Mouse (Mus musculus): Measurements from ENCODE around the gene Hist1h2ai. TPM values are rescaled to one million over a fixed set of nuclear protein-coding genes. Genes with fewer than 3 reads are reported as not detected.

Hist1h2ai gene
- total and polyA plus RNA-seq, 3 experiments, result 8.2 to 1,435 TPM; not detected in 1

Other genes starting within 250 kb of the Hist1h2ai start
Only the 30 nearest of the 32 such genes appear.
- gene Gm10065, start 237.0 kb upstream of the Hist1h2ai start, total RNA-seq (2012; rRNA removed), result not detected in 2 replicates
- not detected for gene Gm10065, start 237.0 kb upstream of the Hist1h2ai start, polyA plus RNA-seq (2012; ENCODE audit: insufficient read depth in 1 of 2, insufficient read length in 2 of 2, low read depth in 1 of 2, low replicate concordance in 2 of 2, missing spikeins in 1 of 2)
- 0.50 TPM in 1 of 2 replicates, not detected in the other for gene AK157302, start 221.2 kb upstream of the Hist1h2ai start, total RNA-seq (2012; rRNA removed)
- gene AK157302, start 221.2 kb upstream of the Hist1h2ai start, polyA plus RNA-seq (2012; ENCODE audit: insufficient read depth in 1 of 2, insufficient read length in 2 of 2, low read depth in 1 of 2, low replicate concordance in 2 of 2, missing spikeins in 1 of 2), result under 1 TPM in 1 of 2 experiments, not detected in 1; 0.10 TPM
- gene Gm11273, start 215.0 kb upstream of the Hist1h2ai start, total RNA-seq (2012; rRNA removed), result 16.4 and 32.5 TPM in 2 replicates
- 100 to 1,000 TPM in 1 of 2 experiments, not detected in 1; 306 TPM for gene Gm11273, start 215.0 kb upstream of the Hist1h2ai start, polyA plus RNA-seq (2012; ENCODE audit: insufficient read depth in 1 of 2, insufficient read length in 2 of 2, low read depth in 1 of 2, low replicate concordance in 2 of 2, missing spikeins in 1 of 2)
- gene Zkscan8, start 185.3 kb upstream of the Hist1h2ai start, total RNA-seq (2012; rRNA removed), result 3.2 and 3.9 TPM in 2 replicates
- gene Zkscan8, start 185.3 kb upstream of the Hist1h2ai start, polyA plus RNA-seq (2012; ENCODE audit: insufficient read depth in 1 of 2, insufficient read length in 2 of 2, low read depth in 1 of 2, low replicate concordance in 2 of 2, missing spikeins in 1 of 2), result 1 to 10 TPM in 1 of 2 experiments, not detected in 1; 3.4 TPM
- gene Olfr1366, start 173.6 kb upstream of the Hist1h2ai start, total RNA-seq (2012; rRNA removed), result not detected in 2 replicates
- gene Olfr1366, start 173.6 kb upstream of the Hist1h2ai start, polyA plus RNA-seq (2012; ENCODE audit: insufficient read depth in 1 of 2, insufficient read length in 2 of 2, low read depth in 1 of 2, low replicate concordance in 2 of 2, missing spikeins in 1 of 2), result under 1 TPM in 1 of 2 experiments, not detected in 1; 0.04 TPM
- gene Olfr1535, start 156.5 kb upstream of the Hist1h2ai start, total RNA-seq (2012; rRNA removed), result not detected in 2 replicates
- not detected for gene Olfr1535, start 156.5 kb upstream of the Hist1h2ai start, polyA plus RNA-seq (2012; ENCODE audit: insufficient read depth in 1 of 2, insufficient read length in 2 of 2, low read depth in 1 of 2, low replicate concordance in 2 of 2, missing spikeins in 1 of 2)
- gene Olfr1364, start 134.7 kb upstream of the Hist1h2ai start, total RNA-seq (2012; rRNA removed), result not detected in 2 replicates
- gene Olfr1364, start 134.7 kb upstream of the Hist1h2ai start, polyA plus RNA-seq (2012; ENCODE audit: insufficient read depth in 1 of 2, insufficient read length in 2 of 2, low read depth in 1 of 2, low replicate concordance in 2 of 2, missing spikeins in 1 of 2), result not detected
- gene Olfr1362, start 102.4 kb upstream of the Hist1h2ai start, total RNA-seq (2012; rRNA removed), result not detected in 2 replicates
- gene Olfr1362, start 102.4 kb upstream of the Hist1h2ai start, polyA plus RNA-seq (2012; ENCODE audit: insufficient read depth in 1 of 2, insufficient read length in 2 of 2, low read depth in 1 of 2, low replicate concordance in 2 of 2, missing spikeins in 1 of 2), result not detected
- gene Olfr11, start 73.9 kb upstream of the Hist1h2ai start, total RNA-seq (2012; rRNA removed), result 0.10 and 0.12 TPM in 2 replicates
- under 1 TPM in 1 of 2 experiments, not detected in 1; 0.19 TPM for gene Olfr11, start 73.9 kb upstream of the Hist1h2ai start, polyA plus RNA-seq (2012; ENCODE audit: insufficient read depth in 1 of 2, insufficient read length in 2 of 2, low read depth in 1 of 2, low replicate concordance in 2 of 2, missing spikeins in 1 of 2)
- not detected in 2 replicates for gene Olfr1361, start 53.0 kb upstream of the Hist1h2ai start, total RNA-seq (2012; rRNA removed)
- not detected for gene Olfr1361, start 53.0 kb upstream of the Hist1h2ai start, polyA plus RNA-seq (2012; ENCODE audit: insufficient read depth in 1 of 2, insufficient read length in 2 of 2, low read depth in 1 of 2, low replicate concordance in 2 of 2, missing spikeins in 1 of 2)
- gene Olfr1360, start 39.0 kb upstream of the Hist1h2ai start, total RNA-seq (2012; rRNA removed), result not detected in 2 replicates
- gene Olfr1360, start 39.0 kb upstream of the Hist1h2ai start, polyA plus RNA-seq (2012; ENCODE audit: insufficient read depth in 1 of 2, insufficient read length in 2 of 2, low read depth in 1 of 2, low replicate concordance in 2 of 2, missing spikeins in 1 of 2), result not detected
- gene Olfr1359, start 18.3 kb upstream of the Hist1h2ai start, total RNA-seq (2012; rRNA removed), result not detected in 2 replicates
- gene Olfr1359, start 18.3 kb upstream of the Hist1h2ai start, polyA plus RNA-seq (2012; ENCODE audit: insufficient read depth in 1 of 2, insufficient read length in 2 of 2, low read depth in 1 of 2, low replicate concordance in 2 of 2, missing spikeins in 1 of 2), result not detected
- 2,215 and 3,073 TPM in 2 replicates for gene Hist1h2bl, start 279 bp upstream of the Hist1h2ai start, total RNA-seq (2012; rRNA removed)
- 1 to 10 TPM in 1 of 2 experiments, not detected in 1; 6.7 TPM for gene Hist1h2bl, start 279 bp upstream of the Hist1h2ai start, polyA plus RNA-seq (2012; ENCODE audit: insufficient read depth in 1 of 2, insufficient read length in 2 of 2, low read depth in 1 of 2, low replicate concordance in 2 of 2, missing spikeins in 1 of 2)
- gene Hist1h3h, start 1.2 kb downstream of the Hist1h2ai start, total RNA-seq (2012; rRNA removed), result 3,336 and 3,710 TPM in 2 replicates
- gene Hist1h3h, start 1.2 kb downstream of the Hist1h2ai start, polyA plus RNA-seq (2012; ENCODE audit: insufficient read depth in 1 of 2, insufficient read length in 2 of 2, low read depth in 1 of 2, low replicate concordance in 2 of 2, missing spikeins in 1 of 2), result 10 to 100 TPM in 1 of 2 experiments, not detected in 1; 18.4 TPM
- gene Hist1h2bm, start 5.6 kb downstream of the Hist1h2ai start, total RNA-seq (2012; rRNA removed), result 1,196 and 2,041 TPM in 2 replicates
- gene Hist1h2bm, start 5.6 kb downstream of the Hist1h2ai start, polyA plus RNA-seq (2012; ENCODE audit: insufficient read depth in 1 of 2, insufficient read length in 2 of 2, low read depth in 1 of 2, low replicate concordance in 2 of 2, missing spikeins in 1 of 2), result 1 to 10 TPM in 1 of 2 experiments, not detected in 1; 1.7 TPM
- 947 and 1,094 TPM in 2 replicates for gene Hist1h4j, start 18.6 kb downstream of the Hist1h2ai start, total RNA-seq (2012; rRNA removed)
- 1 to 10 TPM in 1 of 2 experiments, not detected in 1; 2.7 TPM for gene Hist1h4j, start 18.6 kb downstream of the Hist1h2ai start, polyA plus RNA-seq (2012; ENCODE audit: insufficient read depth in 1 of 2, insufficient read length in 2 of 2, low read depth in 1 of 2, low replicate concordance in 2 of 2, missing spikeins in 1 of 2)
- 3,283 and 3,531 TPM in 2 replicates for gene Hist1h4k, start 34.1 kb downstream of the Hist1h2ai start, total RNA-seq (2012; rRNA removed)
- gene Hist1h4k, start 34.1 kb downstream of the Hist1h2ai start, polyA plus RNA-seq (2012; ENCODE audit: insufficient read depth in 1 of 2, insufficient read length in 2 of 2, low read depth in 1 of 2, low replicate concordance in 2 of 2, missing spikeins in 1 of 2), result 10 to 100 TPM in 1 of 2 experiments, not detected in 1; 19.1 TPM
- gene Hist1h2ak, start 37.4 kb downstream of the Hist1h2ai start, total RNA-seq (2012; rRNA removed), result 1,127 and 1,310 TPM in 2 replicates
- gene Hist1h2ak, start 37.4 kb downstream of the Hist1h2ai start, polyA plus RNA-seq (2012; ENCODE audit: insufficient read depth in 1 of 2, insufficient read length in 2 of 2, low read depth in 1 of 2, low replicate concordance in 2 of 2, missing spikeins in 1 of 2), result 10 to 100 TPM in 1 of 2 experiments, not detected in 1; 10.6 TPM
- gene Hist1h2bn, start 37.7 kb downstream of the Hist1h2ai start, total RNA-seq (2012; rRNA removed), result 1,714 and 2,074 TPM in 2 replicates
- 1 to 10 TPM in 1 of 2 experiments, not detected in 1; 5.6 TPM for gene Hist1h2bn, start 37.7 kb downstream of the Hist1h2ai start, polyA plus RNA-seq (2012; ENCODE audit: insufficient read depth in 1 of 2, insufficient read length in 2 of 2, low read depth in 1 of 2, low replicate concordance in 2 of 2, missing spikeins in 1 of 2)
- gene Hist1h1b, start 64.2 kb downstream of the Hist1h2ai start, total RNA-seq (2012; rRNA removed), result 1,140 and 1,462 TPM in 2 replicates
- gene Hist1h1b, start 64.2 kb downstream of the Hist1h2ai start, polyA plus RNA-seq (2012; ENCODE audit: insufficient read depth in 1 of 2, insufficient read length in 2 of 2, low read depth in 1 of 2, low replicate concordance in 2 of 2, missing spikeins in 1 of 2), result 1 to 10 TPM in 1 of 2 experiments, not detected in 1; 2.9 TPM
- 1,321 and 1,539 TPM in 2 replicates for gene Hist1h3i, start 66.9 kb downstream of the Hist1h2ai start, total RNA-seq (2012; rRNA removed)
- 10 to 100 TPM in 1 of 2 experiments, not detected in 1; 18.1 TPM for gene Hist1h3i, start 66.9 kb downstream of the Hist1h2ai start, polyA plus RNA-seq (2012; ENCODE audit: insufficient read depth in 1 of 2, insufficient read length in 2 of 2, low read depth in 1 of 2, low replicate concordance in 2 of 2, missing spikeins in 1 of 2)
- 1,204 and 1,752 TPM in 2 replicates for gene Hist1h2an, start 70.8 kb downstream of the Hist1h2ai start, total RNA-seq (2012; rRNA removed)
- gene Hist1h2an, start 70.8 kb downstream of the Hist1h2ai start, polyA plus RNA-seq (2012; ENCODE audit: insufficient read depth in 1 of 2, insufficient read length in 2 of 2, low read depth in 1 of 2, low replicate concordance in 2 of 2, missing spikeins in 1 of 2), result 1,000 to 10,000 TPM in 1 of 2 experiments, 1 to 10 TPM in 1; 8.6 to 1,740 TPM
- 512 and 814 TPM in 2 replicates for gene Hist1h2bp, start 71.0 kb downstream of the Hist1h2ai start, total RNA-seq (2012; rRNA removed)
- gene Hist1h2bp, start 71.0 kb downstream of the Hist1h2ai start, polyA plus RNA-seq (2012; ENCODE audit: insufficient read depth in 1 of 2, insufficient read length in 2 of 2, low read depth in 1 of 2, low replicate concordance in 2 of 2, missing spikeins in 1 of 2), result 1 to 10 TPM in 1 of 2 experiments, not detected in 1; 3.0 TPM
- gene Hist1h2bq, start 93.8 kb downstream of the Hist1h2ai start, total RNA-seq (2012; rRNA removed), result 2,195 and 3,125 TPM in 2 replicates
- gene Hist1h2bq, start 93.8 kb downstream of the Hist1h2ai start, polyA plus RNA-seq (2012; ENCODE audit: insufficient read depth in 1 of 2, insufficient read length in 2 of 2, low read depth in 1 of 2, low replicate concordance in 2 of 2, missing spikeins in 1 of 2), result 1 to 10 TPM in 1 of 2 experiments, not detected in 1; 6.2 TPM
- gene Hist1h2ao, start 94.0 kb downstream of the Hist1h2ai start, total RNA-seq (2012; rRNA removed), result 1.6 TPM in 1 of 2 replicates, not detected in the other
- gene Hist1h2ao, start 94.0 kb downstream of the Hist1h2ai start, polyA plus RNA-seq (2012; ENCODE audit: insufficient read depth in 1 of 2, insufficient read length in 2 of 2, low read depth in 1 of 2, low replicate concordance in 2 of 2, missing spikeins in 1 of 2), result 1,000 to 10,000 TPM in 1 of 2 experiments, not detected in 1; 1,152 TPM
- gene Hist1h4m, start 95.3 kb downstream of the Hist1h2ai start, total RNA-seq (2012; rRNA removed), result 28.0 and 49.2 TPM in 2 replicates
- gene Hist1h4m, start 95.3 kb downstream of the Hist1h2ai start, polyA plus RNA-seq (2012; ENCODE audit: insufficient read depth in 1 of 2, insufficient read length in 2 of 2, low read depth in 1 of 2, low replicate concordance in 2 of 2, missing spikeins in 1 of 2), result 10 to 100 TPM in 1 of 2 experiments, not detected in 1; 27.5 TPM
- gene Hist1h4n, start 115.8 kb downstream of the Hist1h2ai start, total RNA-seq (2012; rRNA removed), result 9,853 and 10,418 TPM in 2 replicates
- gene Hist1h4n, start 115.8 kb downstream of the Hist1h2ai start, polyA plus RNA-seq (2012; ENCODE audit: insufficient read depth in 1 of 2, insufficient read length in 2 of 2, low read depth in 1 of 2, low replicate concordance in 2 of 2, missing spikeins in 1 of 2), result 1 to 10 TPM in 1 of 2 experiments, not detected in 1; 9.0 TPM
- 3,706 and 4,747 TPM in 2 replicates for gene Hist1h2ap, start 117.1 kb downstream of the Hist1h2ai start, total RNA-seq (2012; rRNA removed)
- gene Hist1h2ap, start 117.1 kb downstream of the Hist1h2ai start, polyA plus RNA-seq (2012; ENCODE audit: insufficient read depth in 1 of 2, insufficient read length in 2 of 2, low read depth in 1 of 2, low replicate concordance in 2 of 2, missing spikeins in 1 of 2), result 100 to 1,000 TPM in 1 of 2 experiments, not detected in 1; 727 TPM
- 2,013 and 2,821 TPM in 2 replicates for gene Hist1h2br, start 117.3 kb downstream of the Hist1h2ai start, total RNA-seq (2012; rRNA removed)
- 1 to 10 TPM in 1 of 2 experiments, not detected in 1; 6.0 TPM for gene Hist1h2br, start 117.3 kb downstream of the Hist1h2ai start, polyA plus RNA-seq (2012; ENCODE audit: insufficient read depth in 1 of 2, insufficient read length in 2 of 2, low read depth in 1 of 2, low replicate concordance in 2 of 2, missing spikeins in 1 of 2)
- gene Zfp184, start 228.7 kb downstream of the Hist1h2ai start, total RNA-seq (2012; rRNA removed), result 0.42 and 0.52 TPM in 2 replicates
- gene Zfp184, start 228.7 kb downstream of the Hist1h2ai start, polyA plus RNA-seq (2012; ENCODE audit: insufficient read depth in 1 of 2, insufficient read length in 2 of 2, low read depth in 1 of 2, low replicate concordance in 2 of 2, missing spikeins in 1 of 2), result 1 to 10 TPM in 1 of 2 experiments, not detected in 1; 1.0 TPM